Mouse (Mus musculus): ENCODE measurements at regions not wholly inside any gene's neighbourhood (a gene's known extent, or its start where the extent isn't known, plus 50 kb on each side); places are given as distances from the start of the nearest gene placed in this dataset.

DNA sequence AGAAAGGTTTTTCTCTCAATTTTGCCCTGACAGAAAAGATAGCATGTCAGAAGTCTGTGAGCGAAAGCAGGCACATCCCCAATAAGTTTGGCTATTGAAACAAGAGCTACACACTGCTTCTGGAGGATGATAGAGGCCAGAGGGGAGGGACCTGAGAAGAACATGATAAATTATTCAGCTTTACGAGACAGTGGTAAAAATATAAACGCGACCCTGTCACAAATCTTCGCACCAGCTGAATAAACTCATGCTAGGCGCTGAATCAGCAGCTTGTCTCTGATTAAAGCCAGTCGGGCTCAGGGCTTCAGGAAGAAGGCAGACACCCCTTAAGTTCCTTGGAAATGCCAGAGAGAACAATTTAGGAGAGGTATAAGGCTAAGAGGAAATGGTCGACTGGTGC, 422.7 kb upstream of the Tnp1 start:
- Histone ChIP-seq H3K4me1 (ENCODE audit: control insufficient read depth in 1 of 2, insufficient read depth in 2 of 2) (no peaks in the 10 kb centered on the region), H3K4me2 (ENCODE audit: insufficient read depth, low read depth, poor library complexity, severe bottlenecking) (no peak overlapping the region), H3K27ac (ENCODE audit: insufficient read depth, low read depth) (no peak overlapping the region), H3K36me3 (replicated peaks in 1 of 2; ENCODE audit: control insufficient read depth in 1 of 2, insufficient read depth in 1 of 2, low read length in 1 of 2) (no peaks in the 10 kb centered on the region), H3K9me3 (replicated peaks; ENCODE audit: low read length) (no peaks in the 10 kb centered on the region), H3K27me3 (replicated peaks) (peaks cover 93% of the 10 kb centered on the region), H3K4me3 (replicated peaks in 1 of 3; ENCODE audit: low read depth in 2 of 3, low read length in 2 of 3, poor library complexity in 1 of 3) (no peak overlapping the region), H3K79me2 (replicated peaks; ENCODE audit: control insufficient read depth, extremely low read depth, insufficient read depth, poor library complexity, severe bottlenecking) (no peaks in the 10 kb centered on the region), H3K9ac (ENCODE audit: insufficient read depth, low read depth) (no peak overlapping the region)
- DNase-seq (ENCODE audit: extremely low read depth): no peak
- in situ Hi-C loops (cut with MboI; ENCODE audit: low pct_ligation_motif_present, low pct_unique_long_range_greater_than_20kb, low sequenced_read_pairs) (no loop called here), dilution Hi-C loops (cut with MboI; ENCODE audit: extremely low pct_ligation_motif_present, extremely low pct_unique_long_range_greater_than_20kb, low sequenced_read_pairs) (no loop called here)
- TF ChIP-seq SMC3 (IDR thresholded peaks at IDR 0.05; ENCODE audit: low read depth, low read length) (no peak), MAX (IDR thresholded peaks at IDR 0.05; ENCODE audit: low read length) (no peak), E2F4 (IDR thresholded peaks at IDR 0.05; ENCODE audit: insufficient replicate concordance, low read depth, low read length) (no peak)

DNA sequence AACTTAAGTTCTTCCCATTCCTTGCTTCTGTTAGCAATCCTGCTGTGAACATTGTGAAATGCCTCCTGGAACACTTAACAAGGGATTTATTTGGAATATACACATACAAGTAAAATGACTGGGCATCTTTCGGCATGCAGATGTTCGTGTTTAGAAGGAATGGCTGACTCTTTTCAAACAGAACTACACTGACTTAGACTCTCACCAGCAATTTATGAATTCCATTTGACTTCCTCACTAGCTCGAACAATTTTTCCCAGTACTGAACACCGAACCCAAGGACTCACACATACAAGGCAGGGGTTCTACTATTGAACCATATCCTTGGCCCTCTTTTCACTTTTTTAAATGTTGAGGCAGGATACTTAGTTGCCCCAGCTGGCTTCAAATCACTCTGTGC, 412.4 kb upstream of the Tnp1 start:
- TF ChIP-seq POLR2A (IDR thresholded peaks at IDR 0.05; ENCODE audit: low read depth, low read length): no peak
- no peak for TF ChIP-seq USF1 (IDR thresholded peaks at IDR 0.05; ENCODE audit: low read depth, low read length)
- no peak for TF ChIP-seq CHD1 (IDR thresholded peaks at IDR 0.05; ENCODE audit: low read depth, low read length)
- TF ChIP-seq USF2 (conservative IDR thresholded peaks at IDR 0.05; ENCODE audit: low read depth, low read length): no peak
- no peak for TF ChIP-seq IRF4 (IDR thresholded peaks at IDR 0.05; ENCODE audit: low read depth, low read length)
- Histone ChIP-seq H3K4me2 (ENCODE audit: insufficient read depth, low read depth, poor library complexity, severe bottlenecking) (no peak overlapping the region), H3K36me3 (replicated peaks in 1 of 2; ENCODE audit: control insufficient read depth in 1 of 2, insufficient read depth in 1 of 2, low read length in 1 of 2) (no peaks in the 10 kb centered on the region), H3K79me2 (replicated peaks; ENCODE audit: control insufficient read depth, extremely low read depth, insufficient read depth, poor library complexity, severe bottlenecking) (no peaks in the 10 kb centered on the region), H3K4me1 (ENCODE audit: control insufficient read depth in 1 of 2, insufficient read depth in 2 of 2) (no peaks in the 10 kb centered on the region), H3K27me3 (replicated peaks) (peaks cover 58% of the 10 kb centered on the region), H3K4me3 (replicated peaks in 1 of 3; ENCODE audit: low read depth in 2 of 3, low read length in 2 of 3, poor library complexity in 1 of 3) (no peak overlapping the region), H3K9ac (ENCODE audit: insufficient read depth, low read depth) (no peak overlapping the region), H3K27ac (ENCODE audit: insufficient read depth, low read depth) (no peak overlapping the region), H3K9me3 (replicated peaks; ENCODE audit: low read length) (no peaks in the 10 kb centered on the region)
- no peak for DNase-seq (ENCODE audit: extremely low read depth)
- dilution Hi-C loops (cut with MboI; ENCODE audit: extremely low pct_ligation_motif_present, extremely low pct_unique_long_range_greater_than_20kb, low sequenced_read_pairs) (no loop called here), in situ Hi-C loops (cut with MboI; ENCODE audit: low pct_ligation_motif_present, low pct_unique_long_range_greater_than_20kb, low sequenced_read_pairs) (no loop called here)

GRCm38 (mm10) chr1:73425049-73425448, 409.3 kb upstream of the Tnp1 start:
- Histone ChIP-seq H3K27ac (ENCODE audit: insufficient read depth, low read depth) (no peak overlapping the region), H3K9me3 (replicated peaks; ENCODE audit: low read length) (no peaks in the 10 kb centered on the region), H3K4me3 (replicated peaks in 1 of 3; ENCODE audit: low read depth in 2 of 3, low read length in 2 of 3, poor library complexity in 1 of 3) (no peak overlapping the region), H3K36me3 (replicated peaks in 1 of 2; ENCODE audit: control insufficient read depth in 1 of 2, insufficient read depth in 1 of 2, low read length in 1 of 2) (no peaks in the 10 kb centered on the region), H3K4me1 (ENCODE audit: control insufficient read depth in 1 of 2, insufficient read depth in 2 of 2) (no peaks in the 10 kb centered on the region), H3K27me3 (replicated peaks) (peaks cover 40% of the 10 kb centered on the region), H3K4me2 (ENCODE audit: insufficient read depth, low read depth, poor library complexity, severe bottlenecking) (no peak overlapping the region), H3K9ac (ENCODE audit: insufficient read depth, low read depth) (no peak overlapping the region), H3K79me2 (replicated peaks; ENCODE audit: control insufficient read depth, extremely low read depth, insufficient read depth, poor library complexity, severe bottlenecking) (no peaks in the 10 kb centered on the region)
- in situ Hi-C loops (cut with MboI; ENCODE audit: low pct_ligation_motif_present, low pct_unique_long_range_greater_than_20kb, low sequenced_read_pairs) (no loop called here), dilution Hi-C loops (cut with MboI; ENCODE audit: extremely low pct_ligation_motif_present, extremely low pct_unique_long_range_greater_than_20kb, low sequenced_read_pairs) (no loop called here)
- DNase-seq (ENCODE audit: extremely low read depth): no peak
- TF ChIP-seq RCOR1 (conservative IDR thresholded peaks at IDR 0.05; ENCODE audit: low read depth, low read length): no peak
- no peak for TF ChIP-seq TCF12 (IDR thresholded peaks at IDR 0.05; ENCODE audit: low read depth, low read length)
- TF ChIP-seq RAD21 (IDR thresholded peaks at IDR 0.05; ENCODE audit: low read depth, low read length): no peak
- no peak for TF ChIP-seq POLR2A (IDR thresholded peaks at IDR 0.05; ENCODE audit: low read depth, low read length)
- no peak for TF ChIP-seq JUN (IDR thresholded peaks at IDR 0.05; ENCODE audit: insufficient read depth, low read depth, low read length)
- no peak for TF ChIP-seq MYC (IDR thresholded peaks at IDR 0.05; ENCODE audit: low read depth, low read length)
- TF ChIP-seq CHD2 (IDR thresholded peaks at IDR 0.05; ENCODE audit: low read length): no peak
- TF ChIP-seq CTCF (conservative IDR thresholded peaks at IDR 0.05 in 1 of 2, IDR thresholded peaks at IDR 0.05 in 1 of 2; ENCODE audit: low read depth in 2 of 2, low read length in 2 of 2): no peak
- TF ChIP-seq JUND (conservative IDR thresholded peaks at IDR 0.05; ENCODE audit: low read depth, low read length): no peak
- TF ChIP-seq ZKSCAN1 (IDR thresholded peaks at IDR 0.05; ENCODE audit: borderline replicate concordance, low read depth, low read length): no peak
- no peak for TF ChIP-seq ZMIZ1 (IDR thresholded peaks at IDR 0.05; ENCODE audit: low read depth, low read length)
- TF ChIP-seq IRF4 (IDR thresholded peaks at IDR 0.05; ENCODE audit: low read depth, low read length): no peak
- TF ChIP-seq BHLHE40 (IDR thresholded peaks at IDR 0.05; ENCODE audit: low read depth, low read length): no peak
- no peak for TF ChIP-seq ETS1 (conservative IDR thresholded peaks at IDR 0.05; ENCODE audit: low read depth, low read length)
- TF ChIP-seq ZNF384 (IDR thresholded peaks at IDR 0.05; ENCODE audit: low read depth, low read length): no peak
- TF ChIP-seq SMC3 (IDR thresholded peaks at IDR 0.05; ENCODE audit: low read depth, low read length): no peak
- no peak for TF ChIP-seq NRF1 (IDR thresholded peaks at IDR 0.05; ENCODE audit: low read depth, low read length)
